Mouse (Mus musculus) heart, postnatal 0 days (tissue): ENCODE measurements at regions not wholly inside any gene's neighbourhood (a gene's known extent, or its start where the extent isn't known, plus 50 kb on each side); places are given as distances from the start of the nearest gene placed in this dataset.

Source experiments
- CTCF ChIP-seq: IDR thresholded peaks from 2 replicates; pipeline ENCODE4 v1.5.1; 2016; ENCODE audit warnings: antibody characterized with exemption, control low read depth, low read depth
- EP300 ChIP-seq: IDR thresholded peaks from 2 replicates; pipeline ENCODE4 v1.6.1; 2016; ENCODE audit warnings: antibody characterized with exemption, low read depth

- no peak for TF ChIP-seq CTCF
- no peak for TF ChIP-seq EP300
These were observed 75.6 kb upstream of the Slc22a23 start for GRCm38 (mm10) chr13:34420341-34421156.
